Mouse (Mus musculus) neutrophil, adult 5-6 weeks (primary cell): ENCODE measurements around the gene Ccdc148. TPM values are rescaled to one million over a fixed set of nuclear protein-coding genes. Genes with fewer than 3 reads are reported as not detected.

Experiments
- ATAC-seq: fragments of 151-379, 151-347 bp; 2 replicates; pipeline ENCODE4 v1.8.0; 2017; ENCODE audit warnings: mild to moderate bottlenecking, moderate TSS enrichment; ENCODE audit not compliant: insufficient number of reproducible peaks, poor library complexity, low FRiP score, severe bottlenecking; ENCODE audit errors: extremely low read depth
- total RNA-seq: library from RNA; stranded (forward); fragments of 200-1000 nt; gene quantifications from 2 replicates; pipeline ENCODE4 v1.2.3, GENCODE M21; 2017

Ccdc148 gene
- total RNA-seq, 1 experiment from 2014 or later = 0.23 TPM

GRCm38 (mm10) chr2:58978095-58978494 is 182.4 kb downstream of the Ccdc148 start:
- no peak for ATAC-seq

GRCm38 (mm10) chr2:58971507-58972275 is 188.8 kb downstream of the Ccdc148 start:
- no peak for ATAC-seq

GRCm38 (mm10) chr2:58956770-58957300 is 203.6 kb downstream of the Ccdc148 start:
- no peak for ATAC-seq

GRCm38 (mm10) chr2:58956351-58956750 is 204.1 kb downstream of the Ccdc148 start:
- no peak for ATAC-seq

- ATAC-seq = no peak
Measured at GRCm38 (mm10) chr2:58952101-58952500, 208.4 kb downstream of the Ccdc148 start.

- ATAC-seq = no peak
Measured at GRCm38 (mm10) chr2:58948796-58949195, 211.7 kb downstream of the Ccdc148 start.

- no peak for ATAC-seq
Measured at GRCm38 (mm10) chr2:58941361-58941760, 219.1 kb downstream of the Ccdc148 start.

- no peak for ATAC-seq
Measured at GRCm38 (mm10) chr2:58925551-58925950, 234.9 kb downstream of the Ccdc148 start.

GRCm38 (mm10) chr2:58918351-58918750 is 242.1 kb downstream of the Ccdc148 start:
- no peak for ATAC-seq

GRCm38 (mm10) chr2:58912339-58912738 is 248.1 kb downstream of the Ccdc148 start:
- ATAC-seq = no peak

- 0 out of 2 replicates have a peak, but pooled peaks have one; percentile 30 for ATAC-seq
Measured at GRCm38 (mm10) chr2:58906814-58907516, 253.5 kb downstream of the Ccdc148 start.

GRCm38 (mm10) chr2:58905057-58905456 is 255.4 kb downstream of the Ccdc148 start:
- ATAC-seq = no peak

- ATAC-seq = no peak
Measured at GRCm38 (mm10) chr2:58879876-58880275, 280.6 kb downstream of the Ccdc148 start.

GRCm38 (mm10) chr2:58859134-58859533 is 301.3 kb downstream of the Ccdc148 start, which contains the start of gene Gm11099:
Gene Gm11099 (plus strand): TSS chr2:58859434.
- no peak for ATAC-seq

- ATAC-seq = no peak
Measured at GRCm38 (mm10) chr2:58844499-58844898, 316.0 kb downstream of the Ccdc148 start.

GRCm38 (mm10) chr2:58842443-58842842 is 318.0 kb downstream of the Ccdc148 start:
- no peak for ATAC-seq

- no peak for ATAC-seq
Measured at GRCm38 (mm10) chr2:58841021-58841420, 319.5 kb downstream of the Ccdc148 start.

- ATAC-seq = no peak
Measured at GRCm38 (mm10) chr2:58832253-58832980, 328.1 kb downstream of the Ccdc148 start.

GRCm38 (mm10) chr2:58829981-58830742 is 330.3 kb downstream of the Ccdc148 start:
- ATAC-seq = no peak
